ENCODE assay signal across 7 mouse cellular contexts in the genomic region with DNA sequence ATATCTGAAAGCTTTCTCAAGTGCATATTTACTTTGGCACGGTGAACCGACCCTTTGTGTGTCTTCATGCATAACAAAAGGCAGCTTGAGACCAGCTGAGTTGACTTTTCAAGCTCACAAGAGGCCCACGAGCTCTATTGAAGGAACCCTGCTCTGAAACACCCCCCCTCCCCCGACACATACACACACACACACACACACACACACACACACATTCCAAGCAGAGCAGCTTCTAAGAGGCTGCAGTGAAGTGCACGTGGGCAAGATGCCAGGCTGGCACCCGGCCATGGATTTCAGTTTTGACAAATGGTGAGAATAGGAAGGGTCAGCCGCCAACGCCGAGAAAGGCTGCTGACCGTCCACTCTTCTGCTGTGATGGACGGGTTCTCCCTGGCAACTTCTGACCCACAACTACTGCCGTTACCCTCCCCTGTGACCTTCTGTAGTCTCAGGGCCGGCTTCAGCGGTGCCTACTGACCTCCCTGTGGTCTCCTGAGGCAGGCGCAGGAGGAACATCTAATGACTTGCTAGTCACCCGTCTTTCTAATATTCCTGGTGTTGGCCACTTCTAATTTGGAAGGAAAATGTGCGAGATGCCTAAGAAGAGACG.
DNase-seq lines count a peak whose midpoint lies in the region; ATAC-seq lines count a peak whose summit lies in the region.

No protein-coding gene starts in this region.

- H3K27me3 ChIP-seq in forebrain, embryonic 11.5 days (ENCODE audit: control insufficient read depth, insufficient read depth, low read length), result no peaks in the 10 kb centered on the region
- H3K27me3 ChIP-seq in hindbrain, embryonic 10.5 days (ENCODE audit: insufficient read depth, poor library complexity, severe bottlenecking), result no peaks in the 10 kb centered on the region
- no peaks in the 10 kb centered on the region for H3K27me3 ChIP-seq in limb, embryonic 10.5 days (ENCODE audit: low read depth, poor library complexity, severe bottlenecking)
- H3K27me3 ChIP-seq in neural tube, embryonic 11.5 days (ENCODE audit: control insufficient read depth, insufficient read depth, low read length), result no peaks in the 10 kb centered on the region

- ATAC-seq in forebrain, embryonic 11.5 days (replicated peaks; ENCODE audit: low FRiP score), result 0 out of 2 replicates have a peak, but pooled peaks have one; percentile 46
- peak; percentile 31 for ATAC-seq in neural tube, embryonic 11.5 days (ENCODE audit: insufficient read depth, low FRiP score, low TSS enrichment)

- peak; percentile 63 to 73 for DNase-seq in adrenal gland, adult 18-20 months (ENCODE audit: low spot score in 2 of 2)
- peak; percentile 87 to 90 for DNase-seq in adrenal gland, postnatal 36 days
- peak; percentile 62 for DNase-seq in forebrain, embryonic 11.5 days (ENCODE audit: low spot score)
- peak; percentile 42 for DNase-seq in hindbrain, embryonic 10.5 days (ENCODE audit: low spot score)
- no peak for DNase-seq in limb, embryonic 10.5 days (ENCODE audit: low spot score)
- DNase-seq in neural tube, embryonic 11.5 days (ENCODE audit: low spot score), result peak; percentile 48
- no peak for DNase-seq in thymus, postnatal 4 days

- no peak overlapping the region for H3K4me3 ChIP-seq in forebrain, embryonic 11.5 days (ENCODE audit: low read depth, low read length)
- H3K4me3 ChIP-seq in hindbrain, embryonic 10.5 days, result no peak overlapping the region
- no peak overlapping the region for H3K4me3 ChIP-seq in limb, embryonic 10.5 days
- H3K4me3 ChIP-seq in neural tube, embryonic 11.5 days (ENCODE audit: low read depth, low read length), result no peak overlapping the region

- H3K9ac ChIP-seq in forebrain, embryonic 11.5 days (ENCODE audit: low read length), result no peak overlapping the region
- no peak overlapping the region for H3K9ac ChIP-seq in neural tube, embryonic 11.5 days (ENCODE audit: low read length)

- peaks cover 4% of the 10 kb centered on the region; the same call in 1 of the 2 replicates for H3K9me3 ChIP-seq in forebrain, embryonic 11.5 days (ENCODE audit: control insufficient read depth, low read length)
- H3K9me3 ChIP-seq in hindbrain, embryonic 10.5 days, result peaks cover 5% of the 10 kb centered on the region; the same call in 1 of the 2 replicates
- no peaks in the 10 kb centered on the region for H3K9me3 ChIP-seq in limb, embryonic 10.5 days (replicated peaks)
- H3K9me3 ChIP-seq in neural tube, embryonic 11.5 days (ENCODE audit: control insufficient read depth, low read length), result no peaks in the 10 kb centered on the region

- 65% methylated on average over 18 of the region's 18 CpGs for WGBS in forebrain, embryonic 11.5 days
- 40% methylated on average over 18 of the region's 18 CpGs for whole genome bisulfite sequencing in hindbrain, embryonic 10.5 days
- WGBS in limb, embryonic 10.5 days, result 48% methylated on average over 18 of the region's 18 CpGs
- 31% methylated on average over 18 of the region's 18 CpGs for WGBS in neural tube, embryonic 11.5 days

- no peak overlapping the region for H3K27ac ChIP-seq in forebrain, embryonic 11.5 days (ENCODE audit: low read depth, low read length)
- H3K27ac ChIP-seq in hindbrain, embryonic 10.5 days, result peak overlapping the region; percentile 72
- peak overlapping the region; percentile 67 for H3K27ac ChIP-seq in limb, embryonic 10.5 days
- 0 out of 2 replicates have a peak overlapping the region, but pooled peaks have one; percentile 46 for H3K27ac ChIP-seq in neural tube, embryonic 11.5 days (ENCODE audit: low read depth, low read length)

- H3K4me1 ChIP-seq in forebrain, embryonic 11.5 days (replicated peaks; ENCODE audit: control insufficient read depth, insufficient read depth, low read length), result peaks cover 5% of the 10 kb centered on the region
- peaks cover 27% of the 10 kb centered on the region for H3K4me1 ChIP-seq in hindbrain, embryonic 10.5 days (replicated peaks)
- peaks cover 22% of the 10 kb centered on the region for H3K4me1 ChIP-seq in limb, embryonic 10.5 days
- H3K4me1 ChIP-seq in neural tube, embryonic 11.5 days (ENCODE audit: control insufficient read depth, insufficient read depth, low read length), result 0 out of 2 replicates have a peak, but pooled peaks cover 7% of the 10 kb centered on the region

- H3K4me2 ChIP-seq in forebrain, embryonic 11.5 days (ENCODE audit: low read depth, low read length, severe bottlenecking), result no peak overlapping the region
- H3K4me2 ChIP-seq in neural tube, embryonic 11.5 days (ENCODE audit: low read depth), result no peak overlapping the region

- H3K36me3 ChIP-seq in forebrain, embryonic 11.5 days (ENCODE audit: control insufficient read depth, insufficient read depth, low read length), result no peaks in the 10 kb centered on the region
- 0 out of 2 replicates have a peak, but pooled peaks cover 10% of the 10 kb centered on the region for H3K36me3 ChIP-seq in hindbrain, embryonic 10.5 days
- H3K36me3 ChIP-seq in limb, embryonic 10.5 days, result peaks cover 16% of the 10 kb centered on the region
- no peaks in the 10 kb centered on the region for H3K36me3 ChIP-seq in neural tube, embryonic 11.5 days (ENCODE audit: control insufficient read depth, insufficient read depth, low read length)

Comparison
In these comparisons a context has a peak if more than half of its experiments do, and no peak if none do; other contexts are left out.
1. DNase-seq: peak in adrenal gland, adult 18-20 months (2 of 2), adrenal gland, postnatal 36 days (2 of 2), forebrain, embryonic 11.5 days (single experiment), hindbrain, embryonic 10.5 days (single experiment) and neural tube, embryonic 11.5 days (single experiment); none in limb, embryonic 10.5 days (single experiment) and thymus, postnatal 4 days (single experiment).